Mouse (Mus musculus): ENCODE measurements around the gene Gm49405. TPM values are rescaled to one million over a fixed set of nuclear protein-coding genes. Genes with fewer than 3 reads are reported as not detected.

Gene Gm49405
- polyA plus RNA-seq, 1 experiment from 2014 or later: 4.6 TPM

- Histone ChIP-seq H3K4me3 (no peak overlapping the region), H3K9me3 (replicated peaks) (no peaks in the 10 kb centered on the region), H3K27ac (ENCODE audit: poor library complexity, severe bottlenecking) (no peak overlapping the region), H3K36me3 (no peaks in the 10 kb centered on the region), H3K4me2 (no peak overlapping the region), H3K4me1 (replicated peaks) (peaks cover 9% of the 10 kb centered on the region), H3K27me3 (replicated peaks) (no peaks in the 10 kb centered on the region), H3K9ac (no peak overlapping the region)
- WGBS: 49% methylated on average over 10 of the region's 10 CpGs
- ATAC-seq (ENCODE audit: insufficient number of reproducible peaks, low FRiP score): no peak
Measured at GRCm38 (mm10) chr19:4051741-4052515, 51.5 kb downstream of the Gm49405 start.

- WGBS: 64% methylated on average over 5 of the region's 5 CpGs
- Histone ChIP-seq H3K9ac (no peak overlapping the region), H3K4me1 (replicated peaks) (peaks cover 10% of the 10 kb centered on the region), H3K27ac (ENCODE audit: poor library complexity, severe bottlenecking) (no peak overlapping the region), H3K36me3 (no peaks in the 10 kb centered on the region), H3K4me3 (no peak overlapping the region), H3K27me3 (replicated peaks) (no peaks in the 10 kb centered on the region), H3K9me3 (replicated peaks) (no peaks in the 10 kb centered on the region), H3K4me2 (no peak overlapping the region)
- no peak for ATAC-seq (ENCODE audit: insufficient number of reproducible peaks, low FRiP score)
Measured at GRCm38 (mm10) chr19:4052516-4053030, 52.1 kb downstream of the Gm49405 start.

GRCm38 (mm10) chr19:4054613-4055012, 54.2 kb downstream of the Gm49405 start:
- no peak for ATAC-seq (ENCODE audit: insufficient number of reproducible peaks, low FRiP score)
- no peak overlapping the region for H3K4me3 ChIP-seq
- H3K27me3 ChIP-seq (replicated peaks): no peaks in the 10 kb centered on the region
- no peak overlapping the region for H3K9ac ChIP-seq
- no peak overlapping the region for H3K27ac ChIP-seq (ENCODE audit: poor library complexity, severe bottlenecking)
- H3K36me3 ChIP-seq: no peaks in the 10 kb centered on the region
- whole genome bisulfite sequencing: 85% methylated on average over 5 of the region's 5 CpGs
- peaks cover 15% of the 10 kb centered on the region for H3K4me1 ChIP-seq (replicated peaks)
- H3K9me3 ChIP-seq (replicated peaks): no peaks in the 10 kb centered on the region
- no peak overlapping the region for H3K4me2 ChIP-seq

Other genes starting within 250 kb of the Gm49405 start
- gene Kmt5b, start 233.2 kb upstream of the Gm49405 start, polyA plus RNA-seq (2016; fragmentation: Nextera tagmentation; extraction: Ambion mirVana): 29.3 and 32.9 TPM in 2 replicates
- 30.1 and 36.1 TPM in 2 replicates for gene Chka, start 148.9 kb upstream of the Gm49405 start, polyA plus RNA-seq (2016; fragmentation: Nextera tagmentation; extraction: Ambion mirVana)
- 22.3 and 26.1 TPM in 2 replicates for gene Tcirg1, start 93.5 kb upstream of the Gm49405 start, polyA plus RNA-seq (2016; fragmentation: Nextera tagmentation; extraction: Ambion mirVana)
- gene Ndufs8, start 87.9 kb upstream of the Gm49405 start, polyA plus RNA-seq (2016; fragmentation: Nextera tagmentation; extraction: Ambion mirVana): 298 and 324 TPM in 2 replicates
- 2.0 and 2.3 TPM in 2 replicates for gene Aldh3b1, start 70.8 kb upstream of the Gm49405 start, polyA plus RNA-seq (2016; fragmentation: Nextera tagmentation; extraction: Ambion mirVana)
- gene Unc93b1, start 65.4 kb upstream of the Gm49405 start, polyA plus RNA-seq (2016; fragmentation: Nextera tagmentation; extraction: Ambion mirVana): 7.8 and 8.9 TPM in 2 replicates
- not detected in 2 replicates for gene Aldh3b3, start 42.0 kb upstream of the Gm49405 start, polyA plus RNA-seq (2016; fragmentation: Nextera tagmentation; extraction: Ambion mirVana)
- 0.40 and 0.86 TPM in 2 replicates for gene Aldh3b2, start 28.3 kb upstream of the Gm49405 start, polyA plus RNA-seq (2016; fragmentation: Nextera tagmentation; extraction: Ambion mirVana)
- 9.3 and 9.5 TPM in 2 replicates for gene Acy3, start 14.1 kb upstream of the Gm49405 start, polyA plus RNA-seq (2016; fragmentation: Nextera tagmentation; extraction: Ambion mirVana)
- not detected in 2 replicates for gene Tbx10, start 7.9 kb upstream of the Gm49405 start, polyA plus RNA-seq (2016; fragmentation: Nextera tagmentation; extraction: Ambion mirVana)
- gene Nudt8, start within 50 bp of the Gm49405 start, polyA plus RNA-seq (2016; fragmentation: Nextera tagmentation; extraction: Ambion mirVana): 41.0 and 44.7 TPM in 2 replicates
- gene Doc2g, start 2.7 kb downstream of the Gm49405 start, polyA plus RNA-seq (2016; fragmentation: Nextera tagmentation; extraction: Ambion mirVana): 74.6 and 84.9 TPM in 2 replicates
- gene Ndufv1, start 12.2 kb downstream of the Gm49405 start, polyA plus RNA-seq (2016; fragmentation: Nextera tagmentation; extraction: Ambion mirVana): 402 and 417 TPM in 2 replicates
- gene Gstp1, start 37.4 kb downstream of the Gm49405 start, polyA plus RNA-seq (2016; fragmentation: Nextera tagmentation; extraction: Ambion mirVana): 346 and 369 TPM in 2 replicates
- gene Gstp2, start 45.4 kb downstream of the Gm49405 start, polyA plus RNA-seq (2016; fragmentation: Nextera tagmentation; extraction: Ambion mirVana): 3.6 and 7.1 TPM in 2 replicates
- gene Gstp3, start 58.9 kb downstream of the Gm49405 start, polyA plus RNA-seq (2016; fragmentation: Nextera tagmentation; extraction: Ambion mirVana): 0.69 TPM in 1 of 2 replicates, not detected in the other
- not detected in 2 replicates for gene Cabp2, start 81.0 kb downstream of the Gm49405 start, polyA plus RNA-seq (2016; fragmentation: Nextera tagmentation; extraction: Ambion mirVana)
- 54.4 and 57.6 TPM in 2 replicates for gene Cdk2ap2, start 96.6 kb downstream of the Gm49405 start, polyA plus RNA-seq (2016; fragmentation: Nextera tagmentation; extraction: Ambion mirVana)
- 23.3 and 23.5 TPM in 2 replicates for gene Pitpnm1, start 99.4 kb downstream of the Gm49405 start, polyA plus RNA-seq (2016; fragmentation: Nextera tagmentation; extraction: Ambion mirVana)
- gene Aip, start 125.2 kb downstream of the Gm49405 start, polyA plus RNA-seq (2016; fragmentation: Nextera tagmentation; extraction: Ambion mirVana): 80.4 and 82.6 TPM in 2 replicates
- gene Gpr152, start 139.2 kb downstream of the Gm49405 start, polyA plus RNA-seq (2016; fragmentation: Nextera tagmentation; extraction: Ambion mirVana): not detected in 2 replicates
- gene Cabp4, start 143.4 kb downstream of the Gm49405 start, polyA plus RNA-seq (2016; fragmentation: Nextera tagmentation; extraction: Ambion mirVana): 0.13 TPM in 1 of 2 replicates, not detected in the other
- 115 and 122 TPM in 2 replicates for gene Coro1b, start 148.0 kb downstream of the Gm49405 start, polyA plus RNA-seq (2016; fragmentation: Nextera tagmentation; extraction: Ambion mirVana)
- 0.73 and 1.1 TPM in 2 replicates for gene Ptprcap, start 153.0 kb downstream of the Gm49405 start, polyA plus RNA-seq (2016; fragmentation: Nextera tagmentation; extraction: Ambion mirVana)
- gene Rps6kb2, start 162.7 kb downstream of the Gm49405 start, polyA plus RNA-seq (2016; fragmentation: Nextera tagmentation; extraction: Ambion mirVana): 52.9 and 55.7 TPM in 2 replicates
- 2.5 and 3.6 TPM in 2 replicates for gene Carns1, start 174.9 kb downstream of the Gm49405 start, polyA plus RNA-seq (2016; fragmentation: Nextera tagmentation; extraction: Ambion mirVana)
- 1.5 and 1.6 TPM in 2 replicates for gene Tbc1d10c, start 190.7 kb downstream of the Gm49405 start, polyA plus RNA-seq (2016; fragmentation: Nextera tagmentation; extraction: Ambion mirVana)
- gene Ppp1ca, start 191.4 kb downstream of the Gm49405 start, polyA plus RNA-seq (2016; fragmentation: Nextera tagmentation; extraction: Ambion mirVana): 627 and 649 TPM in 2 replicates
- 22.6 and 23.1 TPM in 2 replicates for gene Rad9a, start 201.0 kb downstream of the Gm49405 start, polyA plus RNA-seq (2016; fragmentation: Nextera tagmentation; extraction: Ambion mirVana)
- 1.3 and 1.4 TPM in 2 replicates for gene Clcf1, start 213.6 kb downstream of the Gm49405 start, polyA plus RNA-seq (2016; fragmentation: Nextera tagmentation; extraction: Ambion mirVana)
- gene AC109138.7, start 213.7 kb downstream of the Gm49405 start, polyA plus RNA-seq (2016; fragmentation: Nextera tagmentation; extraction: Ambion mirVana): not detected in 2 replicates
- 16.6 and 19.4 TPM in 2 replicates for gene Pold4, start 231.3 kb downstream of the Gm49405 start, polyA plus RNA-seq (2016; fragmentation: Nextera tagmentation; extraction: Ambion mirVana)

Data from heart, embryonic 12.5 days (tissue).